Mouse (Mus musculus): ENCODE measurements around the gene Tor1aip2. TPM values are rescaled to one million over a fixed set of nuclear protein-coding genes. Genes with fewer than 3 reads are reported as not detected.

The Tor1aip2 gene
- polyA plus RNA-seq, 1 experiment from 2014 or later: 111 TPM

GRCm38 (mm10) chr1:156073169-156073821, 38.1 kb downstream of the Tor1aip2 start:
- in situ Hi-C loops (cut with MboI; ENCODE audit: low pct_unique_long_range_greater_than_20kb): no loop called here
- H3K27me3 ChIP-seq: no peaks in the 10 kb centered on the region
- ChIA-PET CTCF (interaction anchor here (1.1 kb wide), 1 partner anchor 10 kb away, joined by 5 read pairs; no protein-coding TSS in a partner anchor), POLR2A (interaction anchor here (0.6 kb wide), 1 partner anchor 818 kb away, joined by 3 read pairs; no protein-coding TSS in a partner anchor)
- DNase-seq (ENCODE audit: low read depth, low spot score) (no peak), ATAC-seq (no peak)
- no peak for TF ChIP-seq CTCF (IDR thresholded peaks at IDR 0.05)

GRCm38 (mm10) chr1:156074575-156074974, 39.4 kb downstream of the Tor1aip2 start:
- no peak for ATAC-seq

GRCm38 (mm10) chr1:156076474-156076873, 41.3 kb downstream of the Tor1aip2 start:
- TF ChIP-seq CTCF (IDR thresholded peaks at IDR 0.05): no peak
- in situ Hi-C loops (cut with MboI; ENCODE audit: low pct_unique_long_range_greater_than_20kb): no loop called here

More at GRCm38 (mm10) chr1:156074575-156074974, 39.4 kb downstream of the Tor1aip2 start:
- POLR2A ChIA-PET: no interaction called here
- no peak for DNase-seq (ENCODE audit: low read depth, low spot score)
- TF ChIP-seq CTCF (IDR thresholded peaks at IDR 0.05): no peak
- in situ Hi-C loops (cut with MboI; ENCODE audit: low pct_unique_long_range_greater_than_20kb): no loop called here
- CTCF ChIA-PET: interaction anchor here (1.1 to 1.6 kb wide), 3 partner anchors 32 to 167 kb away, joined by 3 read pairs; no protein-coding TSS in a partner anchor
- H3K27me3 ChIP-seq: no peaks in the 10 kb centered on the region

GRCm38 (mm10) chr1:156077655-156078054, 42.5 kb downstream of the Tor1aip2 start:
- DNase-seq (ENCODE audit: low read depth, low spot score) (no peak), ATAC-seq (no peak)
- POLR2A ChIA-PET: interaction anchor here (0.6 kb wide), 1 partner anchor 10 kb away, joined by 4 read pairs; no protein-coding TSS in a partner anchor
- in situ Hi-C loops (cut with MboI; ENCODE audit: low pct_unique_long_range_greater_than_20kb): no loop called here
- H3K27me3 ChIP-seq: no peaks in the 10 kb centered on the region
- CTCF ChIA-PET: no interaction called here
- no peak for TF ChIP-seq CTCF (IDR thresholded peaks at IDR 0.05)

More at GRCm38 (mm10) chr1:156076474-156076873, 41.3 kb downstream of the Tor1aip2 start:
- CTCF ChIA-PET: interaction anchor here (0.8 to 1.2 kb wide), 3 partner anchors 15 to 158 kb away, joined by 3 to 4 read pairs (median 3); no protein-coding TSS in a partner anchor
- H3K27me3 ChIP-seq: no peaks in the 10 kb centered on the region
- POLR2A ChIA-PET: no interaction called here
- ATAC-seq (no peak), DNase-seq (ENCODE audit: low read depth, low spot score) (no peak)

- TF ChIP-seq CTCF (IDR thresholded peaks at IDR 0.05): no peak
- ChIA-PET POLR2A (interaction anchor here (0.6 kb wide), 1 partner anchor 293 kb away, joined by 4 read pairs; no protein-coding TSS in a partner anchor), CTCF (interaction anchor here (1.0 to 1.6 kb wide), 2 partner anchors 146 to 157 kb away, joined by 3 to 6 read pairs; no protein-coding TSS in a partner anchor)
- DNase-seq (ENCODE audit: low read depth, low spot score) (no peak), ATAC-seq (no peak)
- H3K27me3 ChIP-seq: no peaks in the 10 kb centered on the region
- in situ Hi-C loops (cut with MboI; ENCODE audit: low pct_unique_long_range_greater_than_20kb): no loop called here
These were observed 49.4 kb downstream of the Tor1aip2 start for GRCm38 (mm10) chr1:156084603-156085002.

GRCm38 (mm10) chr1:156085770-156086169, 50.6 kb downstream of the Tor1aip2 start:
- ATAC-seq (no peak), DNase-seq (ENCODE audit: low read depth, low spot score) (peak; percentile 30)
- POLR2A ChIA-PET: interaction anchor here (0.6 kb wide), 1 partner anchor 332 kb away, joined by 3 read pairs; no protein-coding TSS in a partner anchor
- peak; percentile 81 for TF ChIP-seq CTCF (IDR thresholded peaks at IDR 0.05)
- in situ Hi-C loops (cut with MboI; ENCODE audit: low pct_unique_long_range_greater_than_20kb): no loop called here
- H3K27me3 ChIP-seq: no peaks in the 10 kb centered on the region
- CTCF ChIA-PET: interaction anchor here (3.8 kb wide), 1 partner anchor 156 kb away, joined by 17 read pairs; no protein-coding TSS in a partner anchor

GRCm38 (mm10) chr1:156087586-156087985, 52.4 kb downstream of the Tor1aip2 start:
- ChIA-PET POLR2A (interaction anchor here (0.7 kb wide), 1 partner anchor 10 kb away, joined by 4 read pairs; no protein-coding TSS in a partner anchor), CTCF (interaction anchor here (0.9 to 3.8 kb wide), 5 partner anchors 9 to 154 kb away, joined by 3 to 17 read pairs (median 4); no protein-coding TSS in a partner anchor)
- ATAC-seq (no peak), DNase-seq (ENCODE audit: low read depth, low spot score) (no peak)
- TF ChIP-seq CTCF (IDR thresholded peaks at IDR 0.05): no peak
- in situ Hi-C loops (cut with MboI; ENCODE audit: low pct_unique_long_range_greater_than_20kb): no loop called here
- H3K27me3 ChIP-seq: no peaks in the 10 kb centered on the region

GRCm38 (mm10) chr1:156089561-156089960, 54.4 kb downstream of the Tor1aip2 start:
- ChIA-PET CTCF (no interaction called here), POLR2A (interaction anchor here (0.6 kb wide), 2 partner anchors 20 to 1487 kb away, joined by 3 to 4 read pairs; no protein-coding TSS in a partner anchor)
- in situ Hi-C loops (cut with MboI; ENCODE audit: low pct_unique_long_range_greater_than_20kb): no loop called here
- no peak for ATAC-seq
- no peak for TF ChIP-seq CTCF (IDR thresholded peaks at IDR 0.05)
- DNase-seq (ENCODE audit: low read depth, low spot score): no peak
- H3K27me3 ChIP-seq: no peaks in the 10 kb centered on the region

- TF ChIP-seq CTCF (IDR thresholded peaks at IDR 0.05): no peak
- H3K27me3 ChIP-seq: no peaks in the 10 kb centered on the region
- ChIA-PET POLR2A (interaction anchor here (0.6 kb wide), 2 partner anchors 19 to 1488 kb away, joined by 3 to 4 read pairs; no protein-coding TSS in a partner anchor), CTCF (no interaction called here)
- ATAC-seq (no peak), DNase-seq (ENCODE audit: low read depth, low spot score) (no peak)
- in situ Hi-C loops (cut with MboI; ENCODE audit: low pct_unique_long_range_greater_than_20kb): no loop called here
These were observed 54.8 kb downstream of the Tor1aip2 start for GRCm38 (mm10) chr1:156090042-156090441.

- H3K27me3 ChIP-seq: no peaks in the 10 kb centered on the region
- POLR2A ChIA-PET: no interaction called here
- TF ChIP-seq CTCF (IDR thresholded peaks at IDR 0.05): no peak
- in situ Hi-C loops (cut with MboI; ENCODE audit: low pct_unique_long_range_greater_than_20kb): no loop called here
- DNase-seq (ENCODE audit: low read depth, low spot score) (no peak), ATAC-seq (no peak)
- CTCF ChIA-PET: no interaction called here
These were observed 56.6 kb downstream of the Tor1aip2 start for GRCm38 (mm10) chr1:156091811-156092210.

GRCm38 (mm10) chr1:156103763-156104162, 68.6 kb downstream of the Tor1aip2 start:
- in situ Hi-C loops (cut with MboI; ENCODE audit: low pct_unique_long_range_greater_than_20kb): no loop called here
- CTCF ChIA-PET: interaction anchor here (1.4 kb wide), 1 partner anchor 124 kb away, joined by 4 read pairs; no protein-coding TSS in a partner anchor
- POLR2A ChIA-PET: no interaction called here
- TF ChIP-seq CTCF (IDR thresholded peaks at IDR 0.05): no peak
- no peaks in the 10 kb centered on the region for H3K27me3 ChIP-seq
- ATAC-seq (no peak), DNase-seq (ENCODE audit: low read depth, low spot score) (no peak)

Measured in Patski (cell line).